Mouse (Mus musculus) spleen, adult 2 months (tissue): ENCODE data around the gene Gm28230. TPM values are rescaled to one million over a fixed set of nuclear protein-coding genes. Genes with fewer than 3 reads are reported as not detected.

Source experiments
- DNase-seq, 2 experiments: peaks; one replicate each; pipeline versions ENCODE4 v3.0.0 to v3.0.0-alpha.2; 2012 to 2021; ENCODE audit warnings: low spot score in 2 of 2, low read depth in 1 of 2
- H3K27ac ChIP-seq: fragments of 200-500 bp; 2 replicates; pipeline ENCODE4 v1.5.1; 2012; ENCODE audit warnings: low read length, inconsistent platforms; ENCODE audit not compliant: insufficient read depth
- H3K27me3 ChIP-seq: fragments of 200-500 bp; 2 replicates; pipeline ENCODE4 v1.6.1; 2012; ENCODE audit warnings: mild to moderate bottlenecking, moderate library complexity, low read length, inconsistent platforms; ENCODE audit not compliant: control insufficient read depth, insufficient read depth
- H3K36me3 ChIP-seq: fragments of 200-500 bp; 2 replicates; pipeline ENCODE4 v1.6.1; 2012; ENCODE audit warnings: mild to moderate bottlenecking, low read length, inconsistent platforms; ENCODE audit not compliant: control insufficient read depth, insufficient read depth
- H3K4me1 ChIP-seq: fragments of 200-500 bp; 2 replicates; pipeline ENCODE4 v1.6.1; 2011; ENCODE audit warnings: inconsistent platforms; ENCODE audit not compliant: control insufficient read depth, insufficient read depth, insufficient read length
- H3K4me3 ChIP-seq: fragments of 200-500 bp; 2 replicates; pipeline ENCODE4 v1.5.1; 2011; ENCODE audit warnings: mild to moderate bottlenecking, inconsistent platforms; ENCODE audit not compliant: insufficient read depth, insufficient read length; ENCODE audit errors: extremely low read depth
- CTCF ChIP-seq: fragments of 200-500 bp; IDR thresholded peaks from 2 replicates; pipeline ENCODE4 v1.5.1; 2011; ENCODE audit warnings: mild to moderate bottlenecking, inconsistent platforms; ENCODE audit not compliant: insufficient read depth, insufficient read length, insufficient replicate concordance; ENCODE audit errors: extremely low read depth
- POLR2A ChIP-seq: fragments of 200-500 bp; IDR thresholded peaks from 2 replicates; pipeline ENCODE4 v1.6.1; 2011; ENCODE audit warnings: low read depth, low read length, inconsistent platforms
- WGBS: fragments of 180-500 bp; shearing (Covaris S2); methylation state at CpG from one replicate; pipeline ENCODE4 v1.1.7; 2018; 5-methylcytosine and 5-hydroxymethylcytosine counted together
- polyA plus RNA-seq: library from polyadenylated mRNA; depleted of rRNA; stranded (reverse); fragments of >200 nt; gene quantifications from 2 replicates; pipeline ENCODE4 v1.2.3, GENCODE M21; 2012; rRNA removed

Gene Gm28230
- 0.02 TPM in 1 of 2 replicates, not detected in the other for polyA plus RNA-seq

DNA sequence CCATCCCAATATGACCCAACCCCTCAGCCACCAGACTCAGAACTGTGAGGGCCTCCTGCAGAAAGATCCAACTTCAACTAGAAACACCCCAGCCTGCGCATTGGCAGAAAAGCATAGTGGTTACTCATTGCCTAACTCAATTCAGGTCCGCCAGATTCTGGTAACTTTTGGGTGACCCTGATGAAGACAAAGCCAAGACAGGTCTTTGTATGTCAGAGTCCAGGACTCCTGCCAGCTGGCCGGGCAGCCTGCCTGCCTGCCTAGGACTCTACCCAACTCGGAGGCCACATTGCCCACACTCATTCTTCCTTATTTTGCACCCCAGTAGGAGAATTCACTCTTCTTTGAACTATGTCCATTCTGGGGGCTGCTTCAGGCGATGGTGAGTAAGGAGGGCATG, at the start of gene Gm28230:
Gene Gm28230 (plus strand): TSS at position 178 of the 400 bp plus-strand sequence.
- TF ChIP-seq CTCF (no peak), POLR2A (no peak)
- Histone ChIP-seq H3K36me3 (no peaks in the 10 kb centered on the region), H3K4me3 (no peak within 1 kb of the TSS), H3K27me3 (peaks cover 16% of the 10 kb centered on the region; the same call in 1 of the 2 replicates), H3K4me1 (no peaks in the 10 kb centered on the region), H3K27ac (no peak within 1 kb of the TSS)
- WGBS = 66% methylated on average over 5 of the region's 5 CpGs
- DNase-seq = no peak

DNA sequence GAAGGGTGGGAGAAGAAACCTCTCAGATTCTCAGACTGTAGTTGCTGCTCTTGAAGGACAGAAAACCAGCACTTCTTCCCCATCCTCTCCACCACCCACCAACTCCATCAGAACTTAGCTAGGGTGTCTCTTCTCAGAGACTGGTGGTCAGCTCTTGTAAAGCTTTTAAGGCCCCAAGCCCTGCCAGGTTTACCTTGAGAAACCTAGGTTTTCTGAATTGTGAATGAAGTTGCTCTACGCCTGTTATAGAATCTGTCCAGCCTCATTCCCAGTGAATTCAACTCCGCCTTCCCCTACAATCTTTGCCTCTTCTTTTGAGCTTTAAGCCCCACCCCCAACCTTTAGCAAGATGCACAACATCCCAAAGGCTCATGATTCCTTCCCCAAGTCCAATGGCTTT, 49.4 kb upstream of the Gm28230 start:
- TF ChIP-seq POLR2A = no peak
- no peak for TF ChIP-seq CTCF
- peaks cover 44% of the 10 kb centered on the region for H3K27me3 ChIP-seq
- DNase-seq = no peak
- no peak overlapping the region for H3K4me3 ChIP-seq
- H3K4me1 ChIP-seq = peaks cover 4% of the 10 kb centered on the region
- no peaks in the 10 kb centered on the region for H3K36me3 ChIP-seq
- 40% methylated on average over 2 of the region's 2 CpGs for WGBS
- no peak overlapping the region for H3K27ac ChIP-seq

DNA sequence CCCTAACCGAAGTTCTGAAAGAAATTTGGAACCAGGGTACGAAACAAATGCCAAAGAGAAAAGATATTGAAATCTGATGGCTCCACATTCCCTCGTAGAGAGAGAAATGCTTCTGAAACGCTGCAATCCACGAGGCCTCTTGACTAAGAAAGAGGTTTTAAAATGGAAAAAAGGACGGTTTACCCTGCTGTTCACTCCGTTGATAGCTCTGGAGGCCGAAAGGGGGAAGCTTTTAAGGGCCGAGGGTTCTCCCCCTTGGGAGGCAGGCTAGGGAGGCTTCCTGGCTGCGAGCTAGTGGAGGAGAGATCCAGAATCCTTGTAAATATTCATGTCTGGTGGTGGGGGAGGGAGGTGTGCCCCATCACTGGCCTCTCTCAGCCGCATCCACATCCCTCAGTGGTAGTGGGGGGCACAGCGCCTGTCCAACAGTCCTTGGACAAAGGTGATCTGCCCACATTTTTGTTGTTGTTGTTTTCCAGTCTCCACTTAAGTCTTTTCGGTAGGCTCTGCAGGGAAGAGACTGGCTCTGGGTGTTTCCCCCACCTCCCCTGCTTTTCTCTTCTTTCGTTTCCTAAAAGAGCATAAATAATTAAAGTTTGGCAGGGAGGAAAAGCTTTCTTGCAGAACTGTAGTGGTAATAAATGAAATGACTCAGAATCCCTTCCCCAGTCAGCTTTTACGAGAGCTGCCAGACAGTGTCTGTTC, 47.5 kb upstream of the Gm28230 start, which contains the start of gene Hoxd11:
Gene Hoxd11 (plus strand): TSS at position 667 of the 705 bp plus-strand sequence.
- peaks cover 5% of the 10 kb centered on the region for H3K4me1 ChIP-seq
- TF ChIP-seq POLR2A (no peak), CTCF (no peak)
- H3K27ac ChIP-seq = no peak within 1 kb of the TSS
- no peaks in the 10 kb centered on the region for H3K36me3 ChIP-seq
- 4% methylated on average over 15 of the region's 15 CpGs for WGBS
- no peak for DNase-seq
- no peak within 1 kb of the TSS for H3K4me3 ChIP-seq
- H3K27me3 ChIP-seq = peaks cover 48% of the 10 kb centered on the region

DNA sequence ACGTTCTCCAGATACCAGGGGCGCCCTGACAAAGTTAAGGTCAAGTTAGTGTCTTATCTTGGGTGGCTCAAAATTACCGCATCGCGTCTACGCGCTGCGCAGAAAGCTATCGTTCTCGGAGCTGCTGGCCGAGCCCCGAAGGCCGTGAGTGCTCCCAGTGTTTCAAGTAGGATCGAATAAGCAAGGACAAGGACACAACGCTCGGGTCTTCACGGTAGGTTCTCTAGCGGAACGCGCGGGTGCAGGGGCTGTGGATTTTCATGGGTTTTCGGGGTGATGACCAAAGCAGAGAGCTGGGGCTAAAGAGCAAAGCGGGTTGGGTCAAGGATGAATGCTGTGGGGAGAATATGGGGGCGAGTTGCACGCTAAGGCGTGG, 46.9 kb upstream of the Gm28230 start:
- no peak overlapping the region for H3K27ac ChIP-seq
- peaks cover 5% of the 10 kb centered on the region for H3K4me1 ChIP-seq
- H3K36me3 ChIP-seq = no peaks in the 10 kb centered on the region
- no peak for DNase-seq
- TF ChIP-seq POLR2A = no peak
- TF ChIP-seq CTCF = no peak
- 4% methylated on average over 26 of the region's 26 CpGs for WGBS
- peaks cover 48% of the 10 kb centered on the region for H3K27me3 ChIP-seq
- no peak overlapping the region for H3K4me3 ChIP-seq

DNA sequence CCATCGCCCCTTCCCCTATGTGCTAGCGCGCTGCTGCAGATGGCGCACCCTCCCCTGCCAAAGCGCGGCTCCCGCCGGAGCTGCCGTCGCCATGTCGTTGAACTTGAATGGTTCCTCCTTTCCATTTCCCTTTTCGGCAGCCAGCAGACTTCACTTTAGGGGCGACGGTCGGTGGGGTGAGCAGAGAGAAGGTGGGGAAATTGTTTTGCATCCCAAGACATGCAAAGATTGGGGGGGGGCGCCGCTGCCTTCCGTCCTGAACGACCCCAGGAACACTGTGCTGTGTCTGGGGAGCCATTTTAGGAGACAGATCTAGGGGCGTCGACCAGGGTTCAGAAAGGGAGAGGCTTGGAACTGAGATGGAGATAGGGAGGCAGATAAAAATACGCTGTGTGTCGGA, 46.5 kb upstream of the Gm28230 start:
- DNase-seq = no peak
- Histone ChIP-seq H3K4me3 (no peak overlapping the region), H3K27me3 (peaks cover 47% of the 10 kb centered on the region), H3K36me3 (no peaks in the 10 kb centered on the region), H3K27ac (no peak overlapping the region), H3K4me1 (peaks cover 5% of the 10 kb centered on the region)
- TF ChIP-seq CTCF (no peak), POLR2A (no peak)
- 3% methylated on average over 23 of the region's 23 CpGs for WGBS

DNA sequence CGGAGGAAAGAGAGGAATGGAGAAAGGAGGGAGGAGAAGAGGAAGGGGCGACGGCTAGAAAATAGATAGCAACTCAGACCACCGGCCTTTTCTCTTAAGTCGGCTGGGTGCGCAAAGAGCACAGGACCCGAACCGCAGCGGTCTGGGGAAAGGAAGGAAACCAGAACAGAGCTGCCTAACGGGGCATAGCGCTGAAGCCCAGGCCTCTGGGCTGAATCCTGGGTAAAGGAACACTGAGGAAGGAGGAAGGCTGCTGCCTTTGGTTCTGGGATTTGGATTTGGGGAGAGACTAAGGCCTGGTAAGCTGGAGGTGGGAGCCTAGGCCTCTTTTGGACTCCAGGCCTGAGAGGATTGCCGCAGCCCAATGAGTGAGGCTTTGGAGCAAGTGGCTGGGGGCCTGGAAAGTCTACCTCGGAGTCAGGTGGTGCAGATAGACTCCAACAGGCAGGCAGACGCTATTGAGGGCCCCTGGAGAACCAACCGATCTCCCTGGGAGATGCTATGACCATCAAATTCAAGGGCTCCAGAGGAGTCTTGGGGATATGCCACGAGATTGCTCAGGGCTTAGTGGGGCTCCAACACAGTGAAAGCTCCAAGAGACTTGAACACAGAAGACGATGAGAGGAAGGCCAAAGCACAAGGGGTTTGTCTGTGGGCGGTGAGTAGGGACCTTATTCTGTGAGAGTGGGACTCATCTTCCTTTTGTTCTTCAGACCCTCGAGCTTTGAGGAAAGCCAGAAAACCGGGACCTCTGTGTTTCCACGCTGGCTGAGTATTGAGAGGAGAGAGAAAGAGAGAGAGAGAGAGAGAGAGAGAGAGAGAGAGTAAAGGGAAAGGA, 45.7 kb upstream of the Gm28230 start:
- Histone ChIP-seq H3K4me1 (peaks cover 5% of the 10 kb centered on the region), H3K36me3 (no peaks in the 10 kb centered on the region), H3K27ac (no peak overlapping the region), H3K27me3 (peaks cover 40% of the 10 kb centered on the region), H3K4me3 (no peak overlapping the region)
- WGBS = 8% methylated on average over 21 of the region's 21 CpGs
- TF ChIP-seq CTCF = no peak
- no peak for TF ChIP-seq POLR2A
- no peak for DNase-seq

DNA sequence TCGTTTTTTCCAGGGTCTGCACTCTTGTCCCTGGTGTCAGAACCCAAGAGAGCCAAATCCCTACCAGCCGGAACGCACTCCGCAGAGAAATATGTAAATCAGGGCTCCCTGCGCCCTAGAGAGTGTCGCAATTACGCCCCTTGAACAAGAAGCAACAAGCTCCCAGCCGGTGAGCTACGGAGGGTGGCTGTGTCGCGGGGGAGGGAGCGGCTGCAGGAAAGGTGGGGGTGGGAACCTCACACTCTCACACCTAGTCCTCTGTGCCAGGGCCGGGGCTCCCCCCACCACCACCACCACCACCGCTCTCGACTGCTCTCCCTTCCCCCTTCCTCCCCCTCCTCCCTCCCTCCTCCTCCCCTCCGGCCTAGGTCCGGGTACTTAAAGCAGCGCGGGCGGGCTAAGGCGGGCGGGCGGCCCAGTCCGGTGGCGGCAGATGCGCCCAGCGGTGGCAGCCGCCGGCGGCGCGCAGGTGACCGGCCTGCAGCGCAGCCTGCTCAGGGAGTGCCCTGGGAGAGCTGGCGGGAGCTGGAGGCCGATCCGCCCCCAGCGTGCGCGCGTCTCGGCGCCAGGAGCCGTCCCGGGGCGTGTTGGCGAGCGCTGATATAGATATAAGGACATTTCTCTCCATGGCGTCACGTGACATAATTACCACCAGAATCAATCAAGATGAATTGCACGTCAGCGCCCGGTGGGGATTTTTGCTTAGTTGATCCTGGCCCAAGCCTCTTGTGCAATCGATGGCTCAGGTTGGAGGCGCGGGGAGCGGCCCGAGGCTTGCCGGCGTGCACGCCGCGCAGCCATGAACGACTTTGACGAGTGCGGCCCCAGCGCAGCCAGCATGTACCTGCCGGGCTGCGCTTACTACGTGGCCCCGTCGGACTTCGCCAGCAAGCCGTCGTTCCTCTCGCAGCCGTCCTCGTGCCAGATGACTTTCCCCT, 44.7 kb upstream of the Gm28230 start:
- Histone ChIP-seq H3K36me3 (no peaks in the 10 kb centered on the region), H3K4me3 (no peak overlapping the region), H3K27me3 (peaks cover 43% of the 10 kb centered on the region), H3K4me1 (peaks cover 5% of the 10 kb centered on the region), H3K27ac (no peak overlapping the region)
- no peak for DNase-seq
- 4% methylated on average over 78 of the region's 78 CpGs for WGBS
- TF ChIP-seq CTCF (no peak), POLR2A (no peak)
